Mouse (Mus musculus) layer of hippocampus, postnatal 25 days (tissue): ENCODE results near the gene Cep57. TPM values are rescaled to one million over a fixed set of nuclear protein-coding genes. Genes with fewer than 3 reads are reported as not detected.
"Not testable (repeated sequence)": the region's sequence is repeated elsewhere in the genome, so short reads cannot be mapped to it uniquely, and the experiment has no call there.

ENCODE experiments used
- DNase-seq, 2 experiments: peaks; one replicate each; pipeline ENCODE4 v3.0.0; 2022; ENCODE audit warnings: mixed read lengths in 2 of 2, low spot score in 1 of 2; ENCODE audit errors: extremely low spot score in 1 of 2
- total RNA-seq, 2 experiments: library from RNA; stranded (reverse); gene quantifications; 2 replicates each; pipeline ENCODE4 v1.2.3; 2021

Gene Cep57
- total RNA-seq, 2 experiments from 2014 or later = 15.6 to 21.2 TPM

- DNase-seq = no peak
These were observed 22.4 kb downstream of the Cep57 start for GRCm38 (mm10) chr9:13804480-13804879.

- no peak for DNase-seq
These were observed 32.2 kb downstream of the Cep57 start for GRCm38 (mm10) chr9:13794756-13795155.

- DNase-seq = no peak
These were observed 32.6 kb downstream of the Cep57 start for GRCm38 (mm10) chr9:13794302-13794701.

- not testable (repeated sequence) for DNase-seq
These were observed 36.0 kb downstream of the Cep57 start for GRCm38 (mm10) chr9:13790864-13791263.

GRCm38 (mm10) chr9:13781985-13782384, 44.9 kb downstream of the Cep57 start:
- DNase-seq = no peak

- no peak for DNase-seq
These were observed 52.2 kb downstream of the Cep57 start for GRCm38 (mm10) chr9:13774732-13775131.

GRCm38 (mm10) chr9:13766570-13766969, 60.3 kb downstream of the Cep57 start:
- DNase-seq = no peak

GRCm38 (mm10) chr9:13765624-13766023, 61.3 kb downstream of the Cep57 start:
- no peak for DNase-seq

GRCm38 (mm10) chr9:13760430-13760829, 66.5 kb downstream of the Cep57 start:
- DNase-seq = no peak

Other genes starting within 250 kb of the Cep57 start
- gene Mtmr2, start 78.7 kb downstream of the Cep57 start, total RNA-seq = 10 to 100 TPM; 54.8 to 62.2 TPM
- 10 to 100 TPM; 15.7 to 21.8 TPM for gene Fam76b, start 609 bp upstream of the Cep57 start, total RNA-seq